Mouse (Mus musculus) thymus, postnatal 4 days (tissue): ENCODE measurements around the gene Ccdc152.

Source experiments
- DNase-seq: peaks from one replicate; pipeline ENCODE4 v3.0.0; 2021

Gene Ccdc152

DNA sequence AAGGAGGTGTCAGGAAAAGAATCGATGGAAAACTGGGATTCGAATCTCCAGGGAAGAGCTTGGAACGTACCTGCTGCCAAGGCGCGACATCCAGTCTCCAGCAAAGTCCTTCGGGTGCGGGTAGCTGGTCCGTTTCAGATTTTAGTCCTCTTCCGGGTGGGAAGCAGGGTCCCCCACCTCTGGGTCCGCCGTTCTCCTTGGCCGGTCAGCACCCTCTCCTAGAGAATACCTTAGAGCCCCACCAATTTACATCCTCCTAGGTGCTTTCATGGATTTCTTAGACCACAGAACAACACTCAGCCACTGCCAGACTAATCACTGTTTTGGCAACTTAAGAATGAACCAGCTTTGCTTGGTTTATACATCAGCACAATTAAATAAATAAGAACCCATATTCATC, at the start of gene Ccdc152:
Gene Ccdc152, minus strand, starts transcription at position 101 of the 400 bp plus-strand sequence.
- no peak for DNase-seq

DNA sequence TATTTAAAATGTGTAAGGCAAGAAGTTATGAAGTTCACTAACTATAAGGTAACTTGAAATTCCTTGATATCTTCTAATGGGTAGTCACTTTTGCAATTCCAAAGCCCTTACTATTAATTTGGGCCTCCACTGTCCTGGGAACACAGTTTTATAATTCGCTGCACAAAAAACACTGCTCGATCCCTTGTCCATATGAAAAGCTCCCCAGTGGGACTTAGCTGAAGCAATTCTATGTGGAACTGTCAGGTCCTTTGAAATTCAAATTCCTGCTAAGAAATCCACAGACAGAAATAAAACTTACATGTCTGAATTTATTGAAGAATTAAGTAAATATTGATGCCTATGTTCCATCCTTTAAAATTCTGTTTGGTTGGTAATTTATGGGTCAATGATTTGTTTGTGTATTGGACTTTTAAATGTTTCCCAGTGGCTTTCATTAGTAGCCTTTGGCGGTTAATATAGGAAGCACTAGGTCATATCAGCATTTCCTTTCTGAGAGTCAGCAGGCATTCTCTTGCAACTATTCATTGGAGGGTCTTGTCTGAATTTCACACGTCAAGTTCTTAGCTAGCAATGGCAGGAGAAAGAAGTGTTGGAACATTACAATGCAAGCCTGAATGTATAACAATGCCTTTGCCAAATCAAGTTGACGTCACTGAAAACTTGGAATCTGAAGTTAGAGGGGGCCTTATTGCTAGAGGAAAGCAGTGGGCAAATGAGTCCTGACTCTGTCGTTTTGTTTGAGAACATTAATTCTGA, 46.2 kb upstream of the Ccdc152 start:
- no peak for DNase-seq

DNA sequence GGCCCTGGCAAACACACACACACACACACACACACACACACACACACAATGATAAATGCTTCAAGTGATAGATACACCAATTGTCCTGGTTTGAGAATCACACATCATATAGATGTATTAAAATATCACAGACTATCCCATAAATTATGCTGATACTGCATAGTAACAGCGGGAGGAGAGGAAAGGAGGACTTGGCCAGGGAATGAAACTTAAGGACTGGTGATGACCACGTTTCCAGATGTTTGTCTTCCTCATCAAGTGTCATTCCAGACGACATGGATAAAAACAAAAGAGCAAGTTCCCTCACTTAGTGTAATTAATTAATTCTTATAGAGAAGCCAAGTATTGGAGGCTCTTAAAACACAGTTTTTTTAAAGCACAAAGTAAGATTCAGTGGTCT, 43.4 kb upstream of the Ccdc152 start:
- DNase-seq, result no peak

DNA sequence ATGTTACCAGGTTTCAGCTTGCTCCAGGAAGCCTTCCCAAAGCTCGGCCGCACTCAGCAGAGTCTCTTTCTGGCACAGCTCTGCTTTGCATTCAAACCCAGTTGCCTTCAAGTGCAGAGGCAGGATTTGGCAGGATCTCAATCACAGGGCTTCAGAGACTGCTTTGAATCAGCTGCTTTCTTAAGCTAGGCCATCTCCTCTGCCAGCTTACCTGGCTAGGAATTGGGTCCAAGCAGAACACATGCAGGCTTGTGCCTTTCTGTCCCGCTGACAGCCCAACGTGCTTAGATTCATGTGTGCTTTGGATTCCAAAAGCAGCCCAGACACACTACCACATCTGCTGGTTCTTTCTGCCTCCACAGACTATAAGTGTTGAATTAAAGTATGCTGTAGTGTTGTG, 41.2 kb upstream of the Ccdc152 start:
- DNase-seq, result no peak

DNA sequence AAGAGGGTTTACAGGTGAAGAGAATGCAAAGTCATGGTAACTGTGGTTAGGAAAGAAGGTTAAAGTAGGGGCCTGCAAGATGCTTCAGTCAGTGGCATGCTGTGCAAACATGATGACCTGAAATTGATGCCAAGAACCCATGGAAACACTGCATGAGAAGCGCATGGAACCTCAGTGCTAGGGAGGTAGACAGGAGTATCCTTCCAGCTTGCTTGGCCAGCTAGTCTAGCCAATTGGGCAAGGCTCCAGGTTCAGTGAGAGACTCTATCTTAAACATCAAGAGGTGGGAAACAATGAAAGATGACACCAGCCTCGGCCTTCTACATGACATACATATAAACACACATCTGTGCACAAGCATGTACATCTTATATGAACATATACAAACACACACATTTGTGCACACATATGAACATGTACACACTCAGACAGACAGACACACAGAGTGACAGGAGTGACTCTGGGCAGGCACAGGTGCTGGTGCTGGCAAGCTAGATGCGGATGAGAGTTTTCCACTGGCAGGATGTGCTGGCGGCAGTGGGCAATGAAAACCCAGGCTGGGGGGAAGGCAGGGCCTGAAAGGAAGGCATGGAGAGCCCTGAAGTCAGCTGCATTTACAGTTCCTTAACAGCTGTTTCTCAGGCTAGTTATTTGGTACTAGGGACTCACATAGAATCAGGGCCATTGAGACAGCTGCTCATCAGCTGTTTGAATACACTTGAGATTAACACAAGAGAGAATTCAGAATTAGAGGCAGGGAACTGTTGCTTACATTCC, 38.7 kb upstream of the Ccdc152 start:
- no peak for DNase-seq

DNA sequence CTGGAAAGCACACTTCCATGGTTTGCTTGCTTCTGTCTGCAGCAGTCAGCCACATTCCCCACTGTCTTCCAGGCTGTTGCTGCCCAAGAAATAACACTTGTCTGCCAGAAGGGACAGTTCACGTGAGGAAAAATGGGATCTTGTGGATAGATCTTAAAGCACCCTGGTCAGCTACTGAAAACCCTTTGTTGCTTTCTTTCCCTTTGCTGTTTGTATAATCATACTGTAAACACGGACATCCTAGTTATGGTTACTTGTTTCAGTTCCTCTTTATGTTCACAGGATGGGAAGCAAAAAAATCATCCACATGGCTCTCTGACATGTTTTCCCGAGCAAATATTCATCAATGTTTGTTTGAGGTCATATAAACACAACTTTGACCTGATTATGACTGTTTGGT, 36.5 kb upstream of the Ccdc152 start:
- no peak for DNase-seq

DNA sequence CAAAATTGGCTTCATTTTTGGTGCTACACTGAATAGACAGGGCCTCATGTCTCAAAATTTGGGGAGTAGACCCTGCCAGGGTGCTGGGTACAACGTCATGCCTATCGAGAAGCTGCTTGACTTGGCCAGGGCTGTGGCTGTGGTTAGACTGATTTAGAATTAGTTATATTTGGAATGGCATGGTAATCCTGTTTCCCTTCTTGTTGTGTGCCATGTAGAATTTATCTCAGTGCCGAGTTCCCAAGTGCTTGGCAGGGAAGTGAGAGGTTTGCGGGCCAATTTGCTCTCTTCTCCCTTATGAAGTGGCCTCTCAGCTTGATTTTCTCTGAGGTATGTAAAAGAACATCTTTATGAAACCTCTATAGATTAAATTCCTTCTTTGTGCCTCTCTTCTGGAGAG, 29.2 kb upstream of the Ccdc152 start:
- no peak for DNase-seq

DNA sequence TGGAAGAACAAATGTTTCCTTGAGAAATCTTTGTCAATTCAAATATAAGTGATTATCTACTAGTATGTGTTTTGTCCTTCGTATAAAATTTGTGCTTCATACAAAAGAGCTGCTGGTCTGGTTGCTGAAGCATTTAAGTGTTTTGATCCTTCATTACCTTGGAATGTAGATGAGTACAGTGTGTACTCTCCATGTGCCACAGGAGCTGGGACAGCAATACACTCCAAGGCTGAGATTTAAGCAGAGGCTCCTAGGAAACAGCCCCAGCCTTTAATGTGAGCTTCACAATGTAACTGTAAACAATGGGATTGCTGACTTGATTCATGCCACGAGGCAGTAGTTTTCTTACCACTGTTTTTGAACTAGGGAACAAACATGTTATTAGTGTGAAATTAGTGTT, 28.5 kb upstream of the Ccdc152 start:
- no peak for DNase-seq

DNA sequence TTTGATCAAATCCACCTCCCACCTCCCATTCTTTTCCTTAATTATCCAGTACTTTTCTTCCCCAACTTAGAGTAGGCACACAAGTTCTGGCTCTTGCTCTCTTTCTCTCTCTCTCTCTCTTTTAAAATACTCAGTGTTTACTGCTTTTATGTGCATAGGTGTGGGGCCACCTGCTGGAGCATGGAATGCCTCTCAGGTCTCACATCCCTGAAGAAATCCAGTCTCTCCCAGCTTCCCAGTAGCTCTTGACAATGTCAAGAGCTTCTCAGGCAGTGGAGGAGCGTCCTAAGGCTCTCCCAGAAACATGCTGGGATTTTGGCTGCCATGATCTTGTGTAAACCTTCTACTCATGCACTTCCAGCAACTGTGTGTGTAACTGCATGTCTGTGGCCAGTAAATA, 27.0 kb upstream of the Ccdc152 start:
- DNase-seq, result no peak

DNA sequence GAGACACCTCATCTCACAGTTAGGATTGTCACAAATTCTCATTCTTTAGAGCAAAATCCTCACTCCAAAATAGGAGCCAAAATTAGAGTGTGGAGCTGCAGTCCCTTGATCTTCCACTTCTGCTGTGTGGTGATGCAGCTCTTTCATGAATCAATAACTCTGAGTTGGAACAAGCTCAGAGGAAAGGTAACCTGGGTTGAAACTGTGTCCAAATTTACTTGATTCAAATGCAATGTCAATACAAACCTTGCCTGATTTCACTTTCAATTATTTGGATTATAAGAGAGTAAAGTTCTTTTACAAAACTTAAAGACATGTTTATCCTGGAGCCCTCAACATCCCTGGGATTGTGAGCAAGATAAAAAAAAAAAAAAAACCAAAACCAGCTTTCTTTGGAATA, 19.7 kb upstream of the Ccdc152 start:
- DNase-seq, result no peak

DNA sequence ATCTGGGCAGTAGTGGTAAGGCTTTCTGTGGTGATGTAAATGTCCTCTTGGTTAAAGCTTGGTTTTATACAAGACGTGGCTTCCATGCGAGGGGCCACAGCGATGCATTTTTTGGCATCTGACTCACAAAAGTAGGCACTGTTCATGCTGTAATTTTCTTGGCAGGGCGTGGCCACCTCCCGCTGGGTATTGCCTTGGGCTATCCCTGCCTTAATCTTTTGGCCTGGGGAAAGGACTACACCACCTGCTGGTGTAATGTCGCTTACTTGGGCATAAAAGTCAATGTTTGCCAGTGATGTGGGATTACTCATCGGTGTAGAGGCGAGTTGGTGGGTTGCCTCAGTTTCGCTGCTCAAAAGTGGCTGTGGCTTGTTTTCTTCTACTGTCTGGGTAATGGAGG, 16.6 kb upstream of the Ccdc152 start:
- DNase-seq, result no peak

DNA sequence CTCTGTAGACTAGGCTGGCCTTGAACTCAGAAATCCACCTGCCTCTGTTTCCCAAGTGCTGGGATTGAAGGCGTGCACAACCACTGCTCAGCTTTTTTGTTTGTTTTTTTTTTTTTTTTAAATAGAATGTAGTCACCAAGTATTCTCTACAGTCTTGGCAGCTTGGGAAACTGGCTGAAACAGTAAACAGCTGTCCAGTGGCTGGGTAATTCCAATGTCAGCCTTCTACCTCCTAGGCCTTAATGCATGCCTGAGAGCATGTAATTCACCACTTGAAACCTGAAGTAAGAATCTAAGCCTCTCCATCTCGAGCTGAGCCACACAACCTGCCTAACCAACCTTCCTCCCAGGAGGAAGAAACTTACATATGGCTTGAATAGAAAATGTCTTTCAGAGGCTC, 13.3 kb upstream of the Ccdc152 start:
- no peak for DNase-seq

DNA sequence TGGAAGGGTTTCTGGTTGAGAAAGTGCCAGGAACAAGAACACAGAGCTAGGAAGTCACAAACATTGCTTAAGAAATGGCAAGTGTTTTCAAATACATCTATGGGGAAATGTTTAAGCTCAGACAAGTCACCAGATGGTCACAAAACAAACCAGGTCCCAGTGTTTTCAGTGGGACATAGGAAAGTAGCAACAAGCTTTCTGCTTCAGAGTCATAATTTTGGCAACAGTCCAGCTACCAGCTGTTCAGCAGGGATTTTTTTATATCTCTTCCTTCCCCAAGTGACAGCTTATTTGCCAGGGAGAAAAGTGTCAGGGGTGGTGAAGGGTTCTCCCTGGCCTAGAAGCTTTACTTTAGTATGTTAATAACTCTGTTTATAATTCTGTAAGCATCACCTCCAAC, 9.6 kb upstream of the Ccdc152 start:
- no peak for DNase-seq

DNA sequence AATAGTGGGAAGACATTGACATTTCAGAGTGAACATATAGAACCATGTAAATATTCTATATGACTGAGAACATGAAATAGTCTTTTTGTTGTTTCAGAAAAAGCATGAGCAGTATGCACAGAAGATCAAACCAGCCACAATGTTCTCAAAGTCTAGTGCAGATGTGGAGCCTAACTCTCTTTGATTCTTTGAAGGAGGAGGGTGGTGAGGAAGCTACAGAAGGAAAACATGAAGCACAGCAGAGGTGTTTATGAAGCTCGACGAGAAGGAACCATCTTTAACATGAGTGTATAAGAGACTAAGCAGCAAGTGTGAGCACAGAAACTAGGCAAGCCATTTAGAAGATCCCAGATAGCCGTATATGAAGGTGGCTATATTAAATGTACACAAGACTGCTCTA, 6.5 kb upstream of the Ccdc152 start:
- no peak for DNase-seq

DNA sequence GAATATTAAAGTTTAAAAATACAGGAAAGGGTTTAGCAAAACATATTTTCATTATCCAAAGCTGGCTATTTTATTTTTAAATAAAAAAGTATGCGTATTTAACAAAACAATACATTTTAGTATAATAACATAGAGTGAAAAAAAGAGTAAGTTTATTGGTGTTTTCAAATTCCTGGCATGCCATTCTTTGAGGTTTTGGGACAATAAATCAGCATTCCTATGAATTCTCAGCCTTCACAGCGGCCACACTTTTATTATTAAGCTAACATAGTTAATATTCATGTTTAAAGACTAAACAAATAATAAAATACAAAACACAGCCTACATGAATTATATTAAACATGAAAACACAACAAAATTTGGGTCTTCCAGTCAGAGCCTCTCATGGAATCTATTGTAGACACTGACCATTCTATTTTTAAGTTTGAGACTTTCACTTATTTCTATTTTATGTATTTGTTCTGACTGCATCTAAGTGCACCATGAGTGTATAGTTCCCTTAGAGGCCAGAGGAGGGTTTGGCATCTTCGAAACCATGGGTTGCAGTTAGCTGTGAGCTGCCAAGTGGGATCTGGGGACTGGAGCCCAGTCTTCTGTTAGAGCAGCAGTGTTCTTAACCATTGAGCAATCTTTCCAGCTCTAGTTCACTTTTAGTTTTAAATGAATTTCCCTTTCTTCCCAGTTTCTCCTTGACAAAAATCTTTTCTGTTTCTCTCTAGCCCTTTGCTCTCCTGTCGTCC, 2.8 kb downstream of the Ccdc152 start:
- DNase-seq, result no peak

DNA sequence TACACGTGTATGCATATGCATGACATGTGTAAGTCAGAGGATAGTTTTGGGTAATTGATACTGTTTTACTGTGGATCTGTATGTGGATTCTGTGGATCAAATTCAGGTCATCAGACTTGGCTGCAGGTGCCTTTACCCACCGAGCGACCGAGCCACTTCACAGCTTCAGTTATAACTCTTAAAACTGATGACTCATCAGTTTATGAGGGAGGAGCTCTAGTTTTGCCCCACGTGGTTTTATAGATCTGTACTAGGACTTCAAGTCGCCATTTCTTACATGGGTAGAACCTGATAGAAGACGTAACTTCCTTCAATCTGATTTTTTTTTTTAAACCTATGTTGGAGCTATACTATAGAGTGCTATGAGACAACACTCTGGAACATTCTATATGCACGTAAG, 5.7 kb downstream of the Ccdc152 start:
- no peak for DNase-seq

DNA sequence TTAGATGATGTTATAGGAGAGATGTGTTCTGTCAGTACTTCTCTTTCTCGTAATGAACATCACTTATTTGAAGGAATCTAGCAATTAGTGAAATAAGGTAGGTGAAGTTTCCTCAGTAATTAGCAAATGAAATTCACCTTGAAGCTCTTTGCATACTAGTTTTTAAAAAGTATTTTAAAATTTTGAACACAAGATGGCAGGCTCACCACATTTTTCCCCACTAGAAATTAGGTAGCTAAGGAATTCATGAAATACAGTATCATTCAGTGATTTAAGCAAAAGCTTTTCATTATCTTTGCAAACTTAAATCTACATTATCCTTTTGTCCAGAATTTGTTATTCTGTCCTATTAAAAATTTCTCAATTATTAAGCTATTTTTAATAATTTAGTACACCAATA, 7.3 kb downstream of the Ccdc152 start:
- no peak for DNase-seq

DNA sequence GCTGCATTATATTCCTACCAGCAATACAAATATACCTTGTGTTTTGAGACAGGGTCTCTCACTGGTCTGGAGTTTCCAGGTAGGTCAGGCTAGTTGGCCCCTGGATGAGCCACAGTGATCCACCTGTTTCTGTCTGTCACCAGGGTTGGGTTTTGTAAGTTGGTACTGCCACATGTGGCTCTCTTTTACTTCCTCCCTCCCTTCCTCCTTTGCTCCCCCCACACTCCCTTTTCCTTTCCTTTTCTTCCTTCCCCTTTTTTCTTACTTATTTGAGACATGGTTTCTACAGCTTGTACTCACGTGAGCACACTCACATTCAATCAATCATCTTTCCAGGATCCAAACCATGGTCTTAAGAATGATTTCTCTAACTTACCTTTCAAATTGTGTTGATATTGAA, 9.8 kb downstream of the Ccdc152 start:
- no peak for DNase-seq

DNA sequence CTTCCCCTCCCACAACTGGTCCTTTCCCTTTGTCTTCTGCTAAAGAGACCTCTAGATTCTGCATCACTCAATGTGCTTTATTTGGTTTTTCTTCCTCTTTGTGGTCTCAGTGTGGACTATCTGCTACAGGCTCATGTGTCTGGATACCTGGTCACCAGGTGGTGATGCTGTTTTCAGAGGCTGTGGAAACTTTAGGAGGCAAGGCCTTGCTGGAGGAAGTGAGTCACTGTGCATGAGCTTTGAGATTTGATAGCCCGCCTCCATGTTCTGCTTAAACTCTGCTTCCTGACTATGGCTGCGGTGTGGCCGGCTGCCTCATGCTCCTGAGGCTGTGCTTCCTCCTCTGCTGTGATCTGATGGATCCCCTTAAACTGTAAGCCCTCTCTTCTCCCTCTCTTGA, 12.9 kb downstream of the Ccdc152 start:
- no peak for DNase-seq

DNA sequence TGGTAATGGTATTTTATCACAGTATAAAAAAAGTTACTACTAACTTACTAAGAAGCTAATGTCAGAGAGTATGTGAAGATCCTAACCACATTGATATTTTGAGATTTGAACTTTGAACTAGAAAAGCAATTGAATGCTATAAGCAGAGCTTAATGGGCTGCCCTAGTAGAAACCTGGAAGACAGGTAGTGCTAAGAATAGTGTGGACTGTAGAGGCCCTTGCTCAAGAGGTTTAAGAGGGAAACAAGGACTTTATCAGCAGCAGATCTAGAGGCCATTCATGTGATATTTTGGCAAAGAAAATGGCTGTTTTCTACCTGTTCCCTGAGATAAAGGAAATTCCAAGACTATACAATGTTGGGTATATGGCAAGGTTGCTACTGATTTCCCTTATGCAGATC, 17.3 kb downstream of the Ccdc152 start:
- DNase-seq, result no peak

DNA sequence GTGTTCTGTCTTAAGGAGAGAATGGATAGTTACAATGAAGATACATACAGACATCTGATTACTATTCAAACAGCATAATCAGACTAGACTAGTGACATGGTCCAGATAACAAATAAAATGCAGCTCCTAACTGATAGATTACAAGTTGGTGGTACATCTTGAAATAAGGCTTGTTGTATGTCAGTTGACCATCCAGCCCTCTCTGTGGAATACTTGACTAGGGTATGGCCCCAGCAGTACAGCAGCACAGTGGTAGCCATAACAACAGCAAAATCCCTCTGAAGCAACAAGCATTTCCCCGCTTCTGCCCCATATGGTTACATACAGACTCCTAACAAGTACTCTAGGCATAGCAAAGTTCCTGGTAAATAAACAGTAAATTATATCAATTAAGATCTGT, 21.6 kb downstream of the Ccdc152 start:
- DNase-seq, result no peak

DNA sequence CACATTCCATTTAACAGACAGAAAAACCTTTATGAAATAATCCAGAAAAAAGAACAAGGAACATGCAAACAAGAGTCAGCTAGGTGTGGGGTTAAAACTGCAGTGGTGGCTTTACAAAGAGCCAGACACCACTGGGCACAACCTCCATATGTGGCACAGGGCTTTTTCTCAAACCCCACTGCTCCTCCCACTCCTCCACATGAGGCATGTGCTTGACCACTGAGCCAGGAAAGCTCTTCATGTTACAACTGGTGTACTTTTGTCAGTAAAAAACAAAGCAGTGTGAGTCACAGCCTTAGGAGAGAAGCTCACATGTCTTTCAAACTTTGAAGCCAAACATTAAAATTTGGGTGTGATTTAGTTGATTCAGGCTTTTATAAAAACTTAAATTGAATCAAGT, 22.1 kb downstream of the Ccdc152 start:
- DNase-seq, result no peak

DNA sequence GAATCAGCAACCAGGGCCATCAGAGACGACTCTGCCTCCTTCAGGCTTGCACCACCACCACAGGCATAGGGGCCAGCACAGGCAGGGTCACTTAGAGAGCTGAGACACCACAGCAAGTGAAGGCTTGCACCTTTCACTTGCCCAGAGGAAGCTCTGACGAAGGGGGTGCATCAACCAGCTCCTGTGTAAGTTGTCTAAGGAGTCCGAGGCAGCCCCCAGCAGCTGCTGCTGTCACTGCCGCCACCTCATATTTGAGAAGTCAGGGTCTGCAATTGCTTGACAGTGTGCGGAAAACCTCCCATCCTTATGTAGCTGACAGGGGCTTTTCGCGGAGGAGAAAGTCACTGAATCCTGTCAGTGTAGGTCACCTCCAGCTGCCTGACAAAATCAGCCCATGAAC, 24.1 kb downstream of the Ccdc152 start:
- no peak for DNase-seq

DNA sequence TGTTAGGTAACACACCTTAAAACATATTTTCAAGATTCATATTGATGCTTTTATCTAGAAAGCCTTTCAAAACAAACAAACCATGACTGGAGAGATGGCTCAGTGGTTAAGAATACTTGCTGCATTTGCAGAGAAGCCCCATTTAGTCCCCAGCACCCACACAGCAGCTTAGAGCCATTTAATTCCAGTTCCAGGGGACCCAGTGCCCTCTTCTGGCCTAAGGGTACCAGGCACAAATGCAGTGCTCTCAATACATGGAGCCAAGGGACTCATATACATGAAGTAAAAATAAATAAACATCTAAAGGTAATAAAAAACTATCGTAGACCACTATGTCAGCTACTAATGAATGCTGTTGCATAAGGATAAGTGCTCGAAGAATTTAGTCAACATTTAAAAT, 25.9 kb downstream of the Ccdc152 start:
- peak; percentile 17 for DNase-seq
